Mouse (Mus musculus): ENCODE measurements around the gene Shpk.
A peak's percentile ranks its signal among the peaks of the same experiment; 100 is the strongest.

Shpk gene

GRCm38 (mm10) chr11:73220651-73221050 is 21.4 kb downstream of the Shpk start:
- DNase-seq (ENCODE audit: low read depth, low spot score): no peak
- no peaks in the 10 kb centered on the region for H3K27me3 ChIP-seq (ENCODE audit: control insufficient read depth, insufficient read depth, low read length, poor library complexity, severe bottlenecking)
- H3K36me3 ChIP-seq (ENCODE audit: control insufficient read depth, insufficient read depth, low read length, poor library complexity, severe bottlenecking): no peaks in the 10 kb centered on the region; the same call in 1 of the 2 replicates

GRCm38 (mm10) chr11:73222846-73223245 is 23.6 kb downstream of the Shpk start:
- Histone ChIP-seq H3K27me3 (ENCODE audit: control insufficient read depth, insufficient read depth, low read length, poor library complexity, severe bottlenecking) (no peaks in the 10 kb centered on the region), H3K36me3 (ENCODE audit: control insufficient read depth, insufficient read depth, low read length, poor library complexity, severe bottlenecking) (no peaks in the 10 kb centered on the region; the same call in 1 of the 2 replicates)
- no peak for DNase-seq (ENCODE audit: low read depth, low spot score)

GRCm38 (mm10) chr11:73223966-73224365 is 24.7 kb downstream of the Shpk start:
- Histone ChIP-seq H3K27me3 (ENCODE audit: control insufficient read depth, insufficient read depth, low read length, poor library complexity, severe bottlenecking) (no peaks in the 10 kb centered on the region), H3K36me3 (ENCODE audit: control insufficient read depth, insufficient read depth, low read length, poor library complexity, severe bottlenecking) (no peaks in the 10 kb centered on the region; the same call in 1 of the 2 replicates)
- DNase-seq (ENCODE audit: low read depth, low spot score): peak; percentile 22

- DNase-seq (ENCODE audit: low read depth, low spot score): no peak
- Histone ChIP-seq H3K36me3 (ENCODE audit: control insufficient read depth, insufficient read depth, low read length, poor library complexity, severe bottlenecking) (no peaks in the 10 kb centered on the region), H3K27me3 (ENCODE audit: control insufficient read depth, insufficient read depth, low read length, poor library complexity, severe bottlenecking) (no peaks in the 10 kb centered on the region)
Observed at GRCm38 (mm10) chr11:73225856-73226255, 26.6 kb downstream of the Shpk start.

GRCm38 (mm10) chr11:73228881-73229280 is 29.6 kb downstream of the Shpk start:
- Histone ChIP-seq H3K36me3 (ENCODE audit: control insufficient read depth, insufficient read depth, low read length, poor library complexity, severe bottlenecking) (no peaks in the 10 kb centered on the region), H3K27me3 (ENCODE audit: control insufficient read depth, insufficient read depth, low read length, poor library complexity, severe bottlenecking) (no peaks in the 10 kb centered on the region)
- DNase-seq (ENCODE audit: low read depth, low spot score): no peak

GRCm38 (mm10) chr11:73230081-73230480 is 30.8 kb downstream of the Shpk start:
- no peak for DNase-seq (ENCODE audit: low read depth, low spot score)
- Histone ChIP-seq H3K27me3 (ENCODE audit: control insufficient read depth, insufficient read depth, low read length, poor library complexity, severe bottlenecking) (no peaks in the 10 kb centered on the region), H3K36me3 (ENCODE audit: control insufficient read depth, insufficient read depth, low read length, poor library complexity, severe bottlenecking) (no peaks in the 10 kb centered on the region)

GRCm38 (mm10) chr11:73232513-73232912 is 33.3 kb downstream of the Shpk start:
- H3K36me3 ChIP-seq (ENCODE audit: control insufficient read depth, insufficient read depth, low read length, poor library complexity, severe bottlenecking): no peaks in the 10 kb centered on the region
- DNase-seq (ENCODE audit: low read depth, low spot score): no peak

GRCm38 (mm10) chr11:73233992-73234391 is 34.7 kb downstream of the Shpk start, which contains the start of gene Trpv1:
Gene Trpv1, plus strand, starts transcription at chr11:73234292.
- Histone ChIP-seq H3K36me3 (ENCODE audit: control insufficient read depth, insufficient read depth, low read length, poor library complexity, severe bottlenecking) (no peaks in the 10 kb centered on the region), H3K27me3 (ENCODE audit: control insufficient read depth, insufficient read depth, low read length, poor library complexity, severe bottlenecking) (no peaks in the 10 kb centered on the region)
- no peak for DNase-seq (ENCODE audit: low read depth, low spot score)

More at GRCm38 (mm10) chr11:73232513-73232912, 33.3 kb downstream of the Shpk start:
- H3K27me3 ChIP-seq (ENCODE audit: control insufficient read depth, insufficient read depth, low read length, poor library complexity, severe bottlenecking): no peaks in the 10 kb centered on the region

GRCm38 (mm10) chr11:73235990-73236701 is 36.9 kb downstream of the Shpk start:
- DNase-seq (ENCODE audit: low read depth, low spot score): no peak
- Histone ChIP-seq H3K27me3 (ENCODE audit: control insufficient read depth, insufficient read depth, low read length, poor library complexity, severe bottlenecking) (no peaks in the 10 kb centered on the region), H3K36me3 (ENCODE audit: control insufficient read depth, insufficient read depth, low read length, poor library complexity, severe bottlenecking) (no peaks in the 10 kb centered on the region)

GRCm38 (mm10) chr11:73236731-73237130 is 37.5 kb downstream of the Shpk start:
- no peak for DNase-seq (ENCODE audit: low read depth, low spot score)
- no peaks in the 10 kb centered on the region for H3K36me3 ChIP-seq (ENCODE audit: control insufficient read depth, insufficient read depth, low read length, poor library complexity, severe bottlenecking)
- no peaks in the 10 kb centered on the region for H3K27me3 ChIP-seq (ENCODE audit: control insufficient read depth, insufficient read depth, low read length, poor library complexity, severe bottlenecking)

GRCm38 (mm10) chr11:73242199-73242598 is 42.9 kb downstream of the Shpk start:
- no peak for DNase-seq (ENCODE audit: low read depth, low spot score)
- Histone ChIP-seq H3K27me3 (ENCODE audit: control insufficient read depth, insufficient read depth, low read length, poor library complexity, severe bottlenecking) (no peaks in the 10 kb centered on the region), H3K36me3 (ENCODE audit: control insufficient read depth, insufficient read depth, low read length, poor library complexity, severe bottlenecking) (no peaks in the 10 kb centered on the region)

GRCm38 (mm10) chr11:73242777-73243176 is 43.5 kb downstream of the Shpk start:
- H3K27me3 ChIP-seq (ENCODE audit: control insufficient read depth, insufficient read depth, low read length, poor library complexity, severe bottlenecking): no peaks in the 10 kb centered on the region
- H3K36me3 ChIP-seq (ENCODE audit: control insufficient read depth, insufficient read depth, low read length, poor library complexity, severe bottlenecking): no peaks in the 10 kb centered on the region
- no peak for DNase-seq (ENCODE audit: low read depth, low spot score)

- no peaks in the 10 kb centered on the region for H3K36me3 ChIP-seq (ENCODE audit: control insufficient read depth, insufficient read depth, low read length, poor library complexity, severe bottlenecking)
- no peaks in the 10 kb centered on the region for H3K27me3 ChIP-seq (ENCODE audit: control insufficient read depth, insufficient read depth, low read length, poor library complexity, severe bottlenecking)
- DNase-seq (ENCODE audit: low read depth, low spot score): no peak
Observed at GRCm38 (mm10) chr11:73257362-73257945, 58.2 kb downstream of the Shpk start.

- H3K36me3 ChIP-seq (ENCODE audit: control insufficient read depth, insufficient read depth, low read length, poor library complexity, severe bottlenecking): no peaks in the 10 kb centered on the region
- no peak for DNase-seq (ENCODE audit: low read depth, low spot score)
- no peaks in the 10 kb centered on the region for H3K27me3 ChIP-seq (ENCODE audit: control insufficient read depth, insufficient read depth, low read length, poor library complexity, severe bottlenecking)
Observed at GRCm38 (mm10) chr11:73258664-73259063, 59.4 kb downstream of the Shpk start.

- no peak for DNase-seq (ENCODE audit: low read depth, low spot score)
- H3K27me3 ChIP-seq (ENCODE audit: control insufficient read depth, insufficient read depth, low read length, poor library complexity, severe bottlenecking): no peaks in the 10 kb centered on the region
- no peaks in the 10 kb centered on the region for H3K36me3 ChIP-seq (ENCODE audit: control insufficient read depth, insufficient read depth, low read length, poor library complexity, severe bottlenecking)
Observed at GRCm38 (mm10) chr11:73260457-73260856, 61.2 kb downstream of the Shpk start.
